Mouse (Mus musculus) right cerebral cortex, postnatal 36 days (tissue): ENCODE results near the gene Fbxw11.
"Not testable (repeated sequence)": the region's sequence is repeated elsewhere in the genome, so short reads cannot be mapped to it uniquely, and the experiment has no call there.

Experiments used
- DNase-seq, 2 experiments: peaks; one replicate each; pipeline ENCODE4 v3.0.0; 2022; ENCODE audit warnings: low spot score in 2 of 2, mixed read lengths in 1 of 2

Fbxw11 gene

DNA sequence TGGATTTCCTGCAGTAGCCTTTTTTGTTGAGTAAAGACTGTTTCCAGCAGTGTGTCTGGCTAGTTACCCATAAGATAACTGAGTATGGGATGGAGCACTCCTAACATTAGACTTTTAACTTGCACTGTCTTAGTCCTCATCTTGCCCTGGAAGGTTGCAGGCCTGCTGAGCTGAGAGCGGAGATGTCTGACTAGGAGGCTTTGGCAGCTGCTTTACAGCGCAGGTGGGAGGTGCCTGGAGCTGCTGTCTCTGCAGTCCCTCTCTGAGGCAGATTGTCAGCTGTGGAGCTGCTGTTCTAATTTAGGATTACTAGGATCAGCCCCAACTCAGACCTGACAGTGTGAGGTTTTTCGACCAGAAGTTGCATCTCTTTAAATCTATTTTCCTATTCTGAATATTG lies 34.3 kb downstream of the Fbxw11 start:
- peak; percentile 64 to 82 for DNase-seq

DNA sequence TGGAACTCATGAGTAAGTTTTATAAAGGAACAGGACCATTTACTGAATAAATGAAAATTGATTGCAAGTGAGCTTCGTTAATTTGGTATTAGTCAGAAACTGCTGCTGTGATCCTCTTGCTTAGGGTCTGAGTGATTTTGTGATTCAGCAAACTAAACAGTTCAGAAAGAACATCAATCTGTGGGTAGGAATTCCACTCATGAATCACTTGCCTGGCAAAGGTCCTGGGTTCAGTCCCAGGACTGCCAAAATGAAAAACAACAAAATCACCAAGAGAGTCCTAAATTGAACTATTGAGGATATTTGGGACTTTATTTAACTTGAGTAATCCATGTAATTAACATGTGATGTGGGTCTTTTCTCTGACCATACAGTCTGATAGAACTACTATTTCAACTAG lies 35.3 kb downstream of the Fbxw11 start:
- DNase-seq: no peak

DNA sequence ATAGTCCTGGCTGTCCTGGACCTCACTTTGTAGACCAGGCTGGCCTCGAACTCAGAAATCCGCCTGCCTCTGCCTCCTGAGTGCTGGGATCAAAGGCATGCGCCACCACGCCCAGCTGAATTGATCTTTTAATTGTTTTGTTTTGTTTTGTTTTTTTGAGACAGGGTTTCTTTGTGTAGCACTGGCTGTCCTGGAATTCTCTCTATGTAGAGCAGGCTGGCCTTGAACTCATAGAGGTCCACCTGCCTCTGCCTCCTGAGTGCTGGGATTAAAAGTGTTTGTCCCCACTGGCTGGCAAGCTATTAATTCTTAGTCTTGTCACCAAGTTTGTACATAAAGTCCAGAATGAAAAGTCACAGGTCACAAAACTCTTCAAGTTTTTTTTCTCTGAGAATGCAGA lies 36.6 kb downstream of the Fbxw11 start:
- DNase-seq: not testable (repeated sequence)

DNA sequence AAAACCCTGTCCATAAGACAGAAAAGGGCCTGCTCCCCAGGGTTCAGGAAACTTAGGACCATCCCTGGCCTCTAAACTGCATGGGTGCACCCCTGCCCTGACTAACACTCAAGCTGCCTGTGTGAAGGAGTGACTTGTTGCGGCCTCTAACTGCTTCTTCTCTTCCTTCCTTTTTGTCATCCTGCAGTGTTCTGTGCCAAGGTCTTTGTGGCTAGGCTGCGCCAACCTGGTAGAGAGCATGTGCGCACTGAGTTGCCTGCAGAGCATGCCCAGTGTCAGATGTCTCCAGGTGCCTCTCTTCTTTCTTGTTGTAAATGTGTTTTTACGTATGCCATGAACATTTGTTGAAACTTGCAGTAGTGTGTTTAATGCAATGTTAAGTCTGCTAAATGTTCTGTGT lies 37.5 kb downstream of the Fbxw11 start:
- no peak for DNase-seq

DNA sequence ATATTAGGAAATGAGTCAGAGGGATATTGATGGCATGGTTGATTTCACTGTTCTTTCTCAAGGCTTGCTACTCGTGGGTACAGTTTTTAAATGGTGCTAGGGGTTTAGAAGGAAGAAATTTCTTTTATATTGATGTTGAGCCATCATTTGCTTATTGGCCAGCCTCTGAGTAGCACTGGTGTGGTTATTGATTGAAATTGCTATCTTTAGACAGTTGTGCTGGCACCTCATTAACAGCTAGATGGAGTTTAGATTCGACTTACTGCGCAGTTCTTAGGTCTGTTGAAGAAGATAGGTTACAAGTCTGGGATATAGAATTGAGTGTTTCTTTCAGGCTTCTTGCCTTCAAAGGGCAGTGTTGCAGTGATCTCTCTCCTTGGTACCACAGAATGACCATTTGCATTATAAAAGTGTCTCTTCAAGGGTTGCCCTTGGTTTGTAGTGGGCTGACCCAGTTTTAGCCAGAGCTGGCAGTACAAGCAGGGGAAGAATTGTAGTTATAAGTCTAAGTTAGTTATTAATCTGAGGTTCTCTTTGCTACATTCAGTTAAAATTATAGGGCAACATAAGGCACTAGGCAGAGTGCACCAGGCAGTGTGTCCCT lies 38.8 kb downstream of the Fbxw11 start:
- no peak for DNase-seq

DNA sequence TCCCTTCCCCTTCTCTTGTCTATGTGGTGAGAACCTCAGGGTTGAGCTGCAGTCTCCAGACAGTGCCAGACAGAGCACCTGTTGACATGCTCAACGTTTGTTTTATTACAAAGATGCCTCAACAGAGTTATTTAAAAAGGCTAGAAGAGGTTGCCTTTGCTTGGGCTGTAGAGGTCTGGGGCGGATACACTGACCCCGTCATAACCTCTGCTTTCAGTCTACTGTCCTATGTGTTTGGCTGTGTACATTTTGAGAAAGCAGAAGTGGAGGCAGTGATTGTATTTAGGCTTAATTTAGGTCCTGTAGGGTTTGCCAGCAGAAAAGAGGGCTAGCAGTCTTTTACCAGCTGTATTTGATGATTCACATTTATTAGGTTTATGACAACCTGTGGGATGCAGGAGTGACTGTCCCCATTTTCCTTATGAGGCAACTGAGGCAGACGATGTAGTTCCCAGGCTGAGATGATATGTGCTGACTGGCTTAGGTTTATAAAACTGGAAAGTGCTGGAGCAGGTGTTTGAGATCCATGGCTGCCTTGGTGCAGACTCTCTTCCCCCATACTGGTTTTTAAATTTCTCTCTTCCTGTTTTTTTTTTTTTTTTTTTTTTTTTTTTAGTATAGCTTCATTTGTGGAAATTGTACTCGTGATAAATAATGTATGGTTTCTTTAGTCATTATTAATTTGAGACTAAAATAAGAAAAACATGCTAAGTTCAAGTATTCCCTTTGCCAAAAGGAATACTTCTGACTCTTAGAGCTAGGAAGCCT lies 40.0 kb downstream of the Fbxw11 start:
- DNase-seq: no peak

DNA sequence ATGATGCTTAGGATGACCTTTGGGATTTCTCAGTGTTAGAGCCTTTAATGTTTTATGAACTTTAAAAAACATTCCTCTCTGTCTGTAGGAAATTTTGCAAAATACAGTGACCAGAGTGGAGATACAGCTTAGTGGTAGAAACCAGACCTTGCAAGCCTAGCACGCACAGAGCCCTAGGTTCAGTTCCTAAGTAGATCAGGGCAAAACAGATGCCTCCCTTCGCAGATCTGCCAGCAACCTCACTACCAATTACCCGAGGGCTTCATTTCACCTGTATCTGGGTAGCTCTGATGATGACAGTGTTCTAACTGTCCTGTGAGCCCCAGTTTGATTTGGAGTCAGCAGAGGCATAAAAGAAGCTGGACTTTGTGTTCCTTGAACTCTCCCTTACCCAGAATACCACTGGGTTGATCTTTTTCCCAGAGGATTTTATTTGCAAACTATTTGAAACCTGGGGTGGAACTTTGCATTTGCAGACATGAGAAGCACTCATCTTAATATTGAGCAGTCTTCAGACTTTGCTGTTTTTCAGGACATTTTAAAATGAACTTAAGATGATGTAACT lies 42.2 kb downstream of the Fbxw11 start:
- no peak for DNase-seq

DNA sequence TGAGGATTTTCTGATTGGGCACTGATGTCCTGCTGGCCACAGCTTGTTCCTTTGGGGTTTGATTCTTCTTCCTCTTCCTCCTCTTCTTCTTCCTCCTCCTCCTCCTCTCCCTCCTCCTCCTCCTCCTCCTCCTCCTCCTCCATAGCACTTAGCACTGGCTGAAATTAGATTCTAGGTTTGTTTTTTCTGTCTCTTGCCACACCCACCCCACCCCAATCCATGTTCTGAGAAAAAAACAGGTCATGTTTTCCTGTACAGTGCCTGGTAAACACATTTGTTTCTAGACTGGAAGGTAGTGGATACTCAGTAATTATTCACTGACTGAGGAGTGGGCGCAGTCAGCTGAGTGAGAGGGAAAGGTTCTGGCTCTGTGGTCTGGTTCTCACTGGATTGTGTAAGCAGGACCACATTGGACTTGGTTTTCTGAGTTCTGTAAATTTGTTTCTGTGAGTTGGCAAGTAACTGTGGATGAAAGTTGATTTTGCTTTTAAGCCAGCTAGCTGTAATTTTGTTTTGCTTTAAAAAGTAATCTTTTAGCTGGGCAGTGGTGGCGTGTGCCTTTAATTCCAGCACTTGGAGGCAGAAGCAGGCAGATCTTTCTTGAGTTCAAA lies 45.8 kb downstream of the Fbxw11 start:
- DNase-seq: no peak

DNA sequence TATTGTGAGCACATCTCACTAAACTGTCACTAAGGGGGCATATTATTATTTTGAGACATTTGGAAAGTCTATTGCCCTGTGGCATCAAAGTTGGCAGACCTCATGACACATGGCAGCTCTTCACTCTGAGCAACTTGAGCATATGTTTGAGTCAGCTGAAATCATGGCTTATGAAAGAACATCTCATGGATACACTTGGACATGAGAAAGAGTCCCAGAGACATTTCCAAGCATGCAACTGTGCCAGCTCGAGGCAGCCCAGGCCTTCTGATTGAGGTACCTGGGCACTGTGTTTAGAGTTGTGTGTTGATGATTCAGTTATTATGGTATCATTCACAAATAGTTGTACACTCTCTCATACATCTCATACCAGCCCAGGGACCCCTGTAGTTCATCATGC lies 47.0 kb downstream of the Fbxw11 start:
- DNase-seq: no peak

DNA sequence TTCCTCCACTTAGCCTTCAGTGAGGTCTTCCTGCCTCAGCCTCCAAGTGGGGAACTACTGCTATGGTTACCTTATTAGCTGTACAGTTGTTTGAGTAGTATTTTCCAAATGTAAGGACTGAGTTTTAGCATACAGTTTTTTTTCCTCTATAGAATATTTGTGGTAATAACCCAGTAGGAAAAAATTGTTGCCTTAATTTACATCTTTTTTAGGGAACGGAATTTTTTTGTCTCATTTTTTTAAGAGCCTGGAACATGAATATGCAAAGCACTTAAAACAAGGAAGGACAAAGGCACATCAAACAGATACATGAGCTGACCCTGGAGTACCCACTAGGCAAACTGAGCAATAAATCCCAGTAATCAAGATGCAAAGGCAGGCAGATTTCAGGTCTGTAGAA lies 50.3 kb downstream of the Fbxw11 start:
- DNase-seq: no peak

DNA sequence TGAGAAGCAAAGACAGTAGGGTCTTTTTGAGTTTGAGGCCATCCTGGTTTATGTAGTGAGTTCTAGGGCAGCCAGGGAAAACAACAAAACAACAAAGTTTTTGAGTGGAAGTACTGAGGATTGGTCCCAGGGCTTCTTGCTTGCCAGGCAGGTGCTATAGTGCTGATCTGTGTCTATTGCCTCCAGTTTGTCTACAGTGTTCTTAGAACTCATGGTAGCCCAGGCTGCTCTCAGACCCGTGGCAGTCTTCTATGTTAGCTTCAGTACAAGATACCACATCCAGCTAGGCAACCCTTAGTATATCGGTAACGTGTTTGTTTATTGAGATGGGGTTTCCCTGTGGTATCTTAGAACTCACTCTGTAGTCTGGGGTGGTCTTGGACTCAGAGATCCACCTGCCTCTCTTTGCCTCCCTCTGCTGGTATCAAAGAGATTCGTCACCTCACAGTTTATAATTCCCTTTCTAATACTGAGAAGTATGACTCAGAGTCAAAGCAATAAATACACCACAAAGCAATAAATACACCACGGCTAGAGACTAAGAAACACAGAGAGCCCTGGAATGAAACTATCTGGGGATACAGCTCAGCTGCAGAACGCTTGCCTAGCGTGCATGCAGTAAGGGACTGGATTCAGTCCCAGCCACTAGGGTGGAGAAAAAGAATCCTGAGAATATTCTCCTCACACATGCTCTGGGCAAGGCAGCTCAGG lies 51.1 kb downstream of the Fbxw11 start:
- no peak for DNase-seq

DNA sequence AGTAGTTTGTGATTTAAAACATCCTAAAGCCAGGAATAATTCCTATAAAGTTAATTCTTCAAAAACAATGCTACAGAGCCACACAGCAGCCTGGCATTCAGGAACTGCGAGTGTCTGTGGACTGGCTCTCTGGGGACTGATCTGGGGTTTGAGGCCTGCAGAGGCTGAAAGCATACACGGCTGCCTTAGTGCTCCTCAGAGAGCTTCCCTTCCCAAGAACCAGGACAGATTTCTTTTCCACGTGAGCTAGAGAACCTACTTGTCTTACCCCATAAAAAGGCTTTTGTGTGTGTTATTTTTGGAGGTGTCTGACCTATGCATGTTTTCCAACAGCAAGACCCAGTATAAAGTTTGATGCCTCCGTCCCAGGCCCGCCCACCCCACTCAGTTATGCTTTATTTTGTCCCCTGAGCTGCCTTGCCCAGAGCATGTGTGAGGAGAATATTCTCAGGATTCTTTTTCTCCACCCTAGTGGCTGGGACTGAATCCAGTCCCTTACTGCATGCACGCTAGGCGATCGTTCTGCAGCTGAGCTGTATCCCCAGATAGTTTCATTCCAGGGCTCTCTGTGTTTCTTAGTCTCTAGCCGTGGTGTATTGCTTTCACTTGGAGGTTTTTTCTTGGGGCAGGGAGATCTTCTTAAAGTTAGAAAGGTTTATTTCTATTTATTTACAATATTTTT lies 51.9 kb downstream of the Fbxw11 start:
- not testable (repeated sequence) for DNase-seq

DNA sequence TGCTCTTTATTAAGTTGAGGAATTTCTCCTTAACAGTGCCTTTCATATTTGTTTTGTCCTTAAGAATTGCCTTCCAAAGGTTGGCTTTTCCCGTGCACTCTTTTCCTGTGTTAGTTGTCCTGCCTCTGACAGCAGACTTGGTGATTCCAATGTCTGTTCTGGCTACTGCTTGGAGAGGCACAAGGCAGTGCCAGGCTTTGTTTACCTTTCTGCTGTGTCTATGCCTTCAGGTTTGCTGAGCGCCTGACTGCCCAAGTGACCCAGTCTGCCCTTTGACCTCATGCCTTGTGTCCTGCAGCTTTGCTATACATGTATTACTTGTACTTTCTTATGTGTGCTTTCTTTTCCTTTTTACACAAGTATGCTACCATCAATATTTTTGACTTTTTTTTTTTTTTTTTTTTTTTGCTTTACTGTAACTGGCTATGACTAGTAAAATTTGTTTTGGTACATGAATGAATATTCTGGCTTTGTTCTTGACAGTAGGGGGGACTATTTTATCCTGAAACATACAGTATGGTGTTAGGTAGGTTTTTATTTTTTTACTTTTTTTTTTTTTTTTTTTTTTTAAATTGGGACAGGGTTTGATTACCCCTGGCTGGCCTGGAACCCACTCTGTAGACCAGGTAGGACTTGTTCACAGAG lies 54.0 kb downstream of the Fbxw11 start:
- DNase-seq: no peak

DNA sequence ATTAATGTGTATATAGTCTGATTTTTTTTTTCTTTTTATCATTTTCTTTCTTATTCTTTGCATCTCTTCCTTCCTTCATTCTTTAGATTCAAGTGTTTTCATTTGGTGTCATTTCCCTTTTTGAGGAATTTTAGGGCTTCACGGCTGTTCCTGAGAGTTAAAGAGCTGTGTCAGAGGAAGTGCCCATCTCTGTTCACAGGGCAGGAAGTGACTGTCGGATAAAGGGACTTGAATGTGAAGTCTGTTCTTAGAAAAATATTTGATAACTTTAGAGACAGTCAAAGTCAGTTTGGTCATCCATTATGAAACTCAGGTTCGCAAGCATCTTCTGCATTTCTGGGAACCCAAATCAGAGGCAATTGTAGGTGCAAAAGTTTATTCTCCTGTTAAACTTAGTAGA lies 55.2 kb downstream of the Fbxw11 start:
- no peak for DNase-seq

DNA sequence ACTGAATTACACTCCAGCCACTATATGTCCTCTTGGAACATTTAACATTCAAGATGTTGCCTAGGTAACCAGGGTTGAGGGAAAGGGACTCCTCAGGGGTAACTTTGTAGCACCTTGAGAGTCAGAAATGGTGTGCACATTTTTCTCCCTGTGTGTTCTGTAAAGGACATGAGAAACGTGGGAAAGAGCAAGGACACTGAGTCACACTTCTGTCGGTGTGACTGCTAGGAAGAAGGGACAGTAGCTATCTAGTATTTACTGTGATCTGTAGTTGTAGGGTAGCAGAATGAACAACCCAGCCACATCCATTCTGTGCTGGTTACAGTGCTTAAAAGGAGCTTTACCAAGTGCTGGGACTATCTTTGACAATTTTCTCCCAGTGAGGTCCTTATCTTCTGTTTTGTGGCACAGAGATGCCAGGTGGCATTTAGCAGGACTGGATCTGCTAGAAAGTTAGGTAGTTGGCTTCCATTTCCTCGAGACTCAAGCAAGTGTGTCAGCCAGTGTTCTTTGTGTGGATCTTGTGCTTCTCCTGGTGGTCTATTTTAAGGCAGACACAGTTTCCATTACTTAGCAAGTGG lies 57.5 kb downstream of the Fbxw11 start:
- DNase-seq: no peak

DNA sequence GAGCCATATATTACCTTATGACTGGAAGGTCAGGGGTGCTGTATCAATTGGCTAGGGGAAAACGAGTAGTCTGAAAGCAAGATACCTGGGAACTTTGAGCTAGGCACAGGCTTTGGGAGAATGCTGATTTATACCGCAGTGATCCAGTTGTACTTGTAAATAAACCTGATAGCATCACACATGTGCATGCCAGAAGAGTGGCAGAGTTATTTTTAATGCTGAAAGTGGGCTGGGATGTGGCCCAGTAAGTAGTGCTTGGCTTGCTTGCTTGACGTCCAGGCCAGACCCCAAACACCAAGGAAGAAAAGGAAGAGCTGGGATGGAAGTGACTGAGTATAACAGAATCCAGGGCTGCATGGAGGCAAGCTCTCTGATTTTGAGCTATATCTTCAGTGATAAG lies 59.0 kb downstream of the Fbxw11 start:
- no peak for DNase-seq

DNA sequence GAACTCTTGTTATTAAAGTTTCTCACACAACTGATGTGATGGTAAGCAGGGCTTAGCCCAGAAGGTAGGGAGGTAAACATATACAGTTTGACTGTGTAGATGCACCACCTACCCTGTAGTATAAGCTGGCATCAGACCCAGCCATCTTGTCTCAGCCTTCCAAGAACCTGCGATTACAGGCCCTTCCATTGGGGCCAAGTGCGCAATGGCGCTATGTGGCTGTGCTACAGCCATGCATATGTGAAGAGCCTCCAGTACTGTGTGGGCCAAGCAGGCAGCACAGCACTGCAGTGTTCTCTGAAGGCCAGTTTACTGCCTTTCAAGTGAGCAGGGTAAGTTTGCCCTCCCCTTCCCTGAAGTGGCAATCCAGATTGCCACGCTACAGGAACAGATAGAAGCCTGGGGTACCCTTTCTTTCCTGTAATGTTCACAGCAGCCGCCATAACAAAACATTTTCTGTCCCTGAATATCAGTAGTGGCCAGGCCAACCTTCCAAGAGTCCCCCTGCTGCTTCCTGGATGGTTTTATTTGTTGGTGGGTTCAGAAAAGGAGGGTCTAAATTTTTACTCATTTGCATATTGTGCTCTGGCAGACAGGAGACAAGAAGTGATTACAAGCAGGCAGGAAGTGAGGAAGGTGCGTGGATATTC lies 61.8 kb downstream of the Fbxw11 start:
- no peak for DNase-seq

DNA sequence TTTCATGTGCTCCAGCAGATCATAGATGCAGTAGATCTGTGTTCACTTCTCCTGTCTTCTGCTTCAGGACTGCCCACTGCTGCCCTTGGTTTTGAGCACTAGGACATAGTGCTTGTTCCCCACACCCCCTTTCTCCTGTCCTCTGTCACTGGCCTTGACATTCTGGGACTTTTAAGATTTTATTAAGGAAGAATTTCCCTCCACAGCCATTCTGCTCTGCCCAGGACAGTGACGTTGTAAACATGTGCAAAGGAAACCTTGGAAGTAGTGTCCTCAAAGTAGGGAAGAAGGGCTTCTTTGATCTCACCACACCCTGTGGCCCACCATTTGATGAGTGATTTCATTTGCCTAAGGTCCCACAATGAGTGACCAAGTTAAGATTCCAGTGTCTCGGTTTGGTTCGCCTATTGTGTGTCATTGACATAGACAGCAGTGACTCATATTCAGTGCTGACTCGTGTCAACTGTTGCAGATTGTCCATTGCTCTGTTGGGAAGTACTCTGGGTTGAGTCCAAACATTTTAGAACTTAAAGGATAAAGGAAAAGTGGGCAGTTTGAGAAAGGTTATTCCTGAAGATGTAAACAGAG lies 64.0 kb downstream of the Fbxw11 start:
- no peak for DNase-seq

DNA sequence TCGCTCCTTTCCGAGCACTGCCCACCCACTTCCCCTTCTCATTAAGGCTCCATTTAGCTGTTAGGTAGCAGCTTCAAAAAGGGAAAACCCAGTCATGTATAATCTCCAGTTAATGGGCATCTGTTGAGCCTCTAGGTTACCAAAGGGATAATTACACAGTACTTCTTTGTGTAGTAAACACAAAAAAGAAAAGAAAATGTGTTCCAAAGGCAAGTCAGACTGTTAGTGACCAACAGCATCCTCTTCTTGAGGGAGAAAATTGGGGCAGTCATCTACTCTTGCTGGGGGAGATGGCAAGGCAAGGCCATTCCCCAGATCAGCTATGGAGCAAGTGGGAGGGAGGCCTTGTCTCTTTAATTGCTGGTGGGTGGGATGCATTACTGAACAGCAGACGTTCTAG lies 65.0 kb downstream of the Fbxw11 start:
- no peak for DNase-seq
